Mouse (Mus musculus): Measurements from ENCODE around the gene Egr2. TPM values are rescaled to one million over a fixed set of nuclear protein-coding genes. Genes with fewer than 3 reads are reported as not detected.

The Egr2 gene
- total RNA-seq, 2 experiments from 2014 or later: 4.2 to 4.3 TPM

DNA sequence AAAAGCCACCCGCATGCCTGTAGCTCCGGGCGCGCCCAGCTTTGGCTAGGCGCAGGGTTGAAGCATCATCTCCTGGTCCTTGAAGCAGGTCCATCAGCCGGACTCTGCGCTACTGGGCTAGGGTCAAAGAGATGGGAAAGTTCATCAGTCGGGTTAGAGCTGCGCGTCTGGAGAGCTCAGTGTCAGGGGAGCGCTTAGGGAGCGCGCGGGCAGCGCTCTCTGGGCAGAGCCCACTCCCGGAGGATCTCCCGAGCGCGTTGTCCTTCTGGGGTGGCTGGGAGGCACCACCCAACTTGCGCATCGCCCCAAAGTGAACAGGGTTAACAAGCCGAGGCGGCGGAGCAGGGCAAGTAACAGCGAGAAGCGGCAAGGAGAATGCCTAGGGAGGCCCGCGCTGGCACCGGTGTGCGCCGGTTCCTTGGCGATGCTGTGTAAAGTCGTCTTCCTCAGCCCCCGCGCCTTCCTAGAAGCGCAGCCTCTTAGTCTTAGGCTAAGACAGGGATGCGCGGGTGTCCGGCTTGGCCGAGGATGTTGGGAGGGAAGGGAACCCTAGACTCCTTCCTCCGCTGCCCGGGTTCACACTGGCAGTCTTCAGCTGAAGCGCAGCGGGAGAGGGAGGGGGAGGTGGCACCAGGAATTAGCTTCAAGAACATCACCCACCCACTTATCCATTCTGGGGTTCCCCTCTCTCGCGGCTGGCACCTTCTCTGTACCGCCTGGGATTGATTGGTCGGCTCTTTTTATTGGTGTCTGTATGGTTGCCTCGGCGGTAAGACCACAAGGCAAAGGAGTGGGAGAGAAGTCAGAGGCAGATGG, 3.5 kb downstream of the Egr2 start:
- DNase-seq: peak; percentile 24

DNA sequence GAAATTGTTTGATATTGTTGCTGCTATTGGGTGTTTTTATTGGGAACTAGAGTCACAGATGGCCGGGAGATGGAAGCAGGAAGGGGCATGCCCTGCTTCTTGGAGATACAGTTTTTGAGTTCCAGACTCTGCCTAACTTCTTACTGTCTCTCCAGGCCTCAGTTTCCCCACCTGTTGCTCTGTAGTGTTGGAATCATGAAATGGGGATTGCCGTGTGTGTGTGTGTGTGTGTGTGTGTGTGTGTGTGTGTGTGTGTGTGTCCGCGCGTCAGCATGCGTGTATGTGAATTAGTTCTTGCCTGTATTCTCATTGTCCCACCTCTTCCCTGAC, 4.1 kb downstream of the Egr2 start:
- DNase-seq: no peak

DNA sequence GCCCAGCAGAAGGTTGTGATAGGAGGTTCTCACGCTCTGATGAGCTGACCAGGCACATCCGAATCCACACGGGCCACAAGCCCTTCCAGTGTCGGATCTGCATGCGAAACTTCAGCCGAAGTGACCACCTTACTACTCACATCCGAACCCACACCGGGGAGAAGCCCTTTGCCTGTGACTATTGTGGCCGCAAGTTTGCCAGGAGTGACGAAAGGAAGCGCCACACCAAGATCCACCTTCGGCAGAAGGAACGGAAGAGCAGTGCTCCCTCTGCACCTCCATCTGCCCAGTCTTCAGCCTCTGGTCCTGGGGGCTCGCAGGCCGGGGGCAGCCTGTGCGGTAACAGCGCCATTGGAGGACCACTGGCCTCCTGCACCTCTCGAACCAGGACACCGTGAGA, 5.3 kb downstream of the Egr2 start:
- DNase-seq: no peak

DNA sequence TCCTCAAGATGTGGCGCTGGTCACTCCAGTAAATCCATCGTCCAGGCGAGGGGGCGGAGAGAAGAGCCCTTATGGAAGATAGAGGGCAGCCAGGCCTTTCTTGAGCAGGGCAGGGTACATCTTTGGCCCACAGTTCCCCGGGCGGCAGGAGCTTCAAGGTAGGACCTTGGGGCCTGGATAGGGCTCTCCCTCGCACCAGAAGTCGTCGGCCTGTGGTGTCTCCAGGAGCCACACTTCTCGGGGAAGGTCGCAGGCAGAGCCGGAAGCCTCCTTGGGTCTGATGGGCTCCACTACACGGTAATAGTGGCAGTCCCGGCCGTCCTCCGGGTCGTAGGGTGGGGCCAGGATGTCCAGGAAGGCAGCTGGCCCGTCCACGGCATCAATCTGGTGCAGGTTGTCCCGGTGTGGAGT, 12.6 kb downstream of the Egr2 start:
- DNase-seq: peak; percentile 32

GRCm38 (mm10) chr10:67548261-67548854, 13.1 kb downstream of the Egr2 start:
- peak; percentile 62 for DNase-seq

- DNase-seq: peak; percentile 86
Observed at GRCm38 (mm10) chr10:67548877-67549731, 13.8 kb downstream of the Egr2 start, which contains the start of gene Ado. Ado (minus strand) TSS chr10:67548955.

- no peak for DNase-seq
Observed at GRCm38 (mm10) chr10:67558053-67558452, 22.8 kb downstream of the Egr2 start.

DNA sequence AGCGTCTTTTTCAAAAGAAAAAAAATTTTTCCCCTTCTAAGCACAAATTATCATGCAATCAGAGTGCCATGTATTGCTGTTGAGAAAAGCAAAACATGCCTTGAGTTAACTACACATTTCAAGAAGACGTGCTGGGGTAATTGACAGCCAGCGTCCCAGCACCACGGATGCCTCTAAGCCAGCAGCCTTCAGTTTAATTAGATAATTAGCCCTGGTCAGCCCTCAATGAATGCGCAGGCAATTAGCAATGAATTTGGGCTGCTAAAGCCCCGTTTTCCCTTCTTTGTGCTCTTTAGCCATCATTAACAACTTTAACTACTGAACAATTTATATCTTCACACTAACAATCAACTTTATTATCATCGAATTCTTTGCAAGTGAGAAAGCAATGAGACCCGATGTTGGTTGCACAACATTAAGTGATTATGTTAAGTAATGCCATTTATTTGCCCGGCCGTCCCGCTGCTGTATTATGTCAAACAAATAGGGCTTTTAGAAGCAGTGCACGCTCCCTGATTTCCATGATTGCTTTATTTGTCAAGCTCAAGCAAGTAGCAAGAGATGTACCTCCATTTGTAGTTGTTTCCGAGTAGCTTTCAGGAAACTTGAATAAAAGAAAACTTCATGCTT, 24.6 kb downstream of the Egr2 start:
- no peak for DNase-seq

- no peak for DNase-seq
Observed at GRCm38 (mm10) chr10:67561185-67561584, 25.9 kb downstream of the Egr2 start.

- DNase-seq: no peak
Observed at GRCm38 (mm10) chr10:67564509-67564908, 29.2 kb downstream of the Egr2 start.

- DNase-seq: no peak
Observed at GRCm38 (mm10) chr10:67566104-67566503, 30.8 kb downstream of the Egr2 start.

GRCm38 (mm10) chr10:67569539-67569938, 34.3 kb downstream of the Egr2 start:
- no peak for DNase-seq

DNA sequence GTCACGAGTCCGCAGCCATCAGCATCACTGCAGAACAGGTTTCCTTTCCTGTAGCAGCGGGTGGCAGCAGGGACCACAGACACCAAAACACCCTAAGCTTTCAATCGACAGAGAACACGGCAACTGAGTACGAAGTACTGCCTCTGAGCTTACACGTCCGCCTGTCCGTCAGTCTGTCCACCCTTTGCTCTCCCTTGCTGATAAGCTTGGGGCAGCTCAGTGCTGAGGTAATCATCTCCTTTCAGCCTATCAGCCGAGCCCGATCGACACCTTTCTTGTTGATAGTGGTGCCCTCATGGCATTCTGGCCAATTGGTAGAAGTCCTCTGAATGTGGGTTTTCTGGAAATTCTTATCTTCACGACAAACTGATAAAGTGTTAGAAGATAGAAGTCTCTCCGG, 36.2 kb downstream of the Egr2 start:
- DNase-seq: no peak

DNA sequence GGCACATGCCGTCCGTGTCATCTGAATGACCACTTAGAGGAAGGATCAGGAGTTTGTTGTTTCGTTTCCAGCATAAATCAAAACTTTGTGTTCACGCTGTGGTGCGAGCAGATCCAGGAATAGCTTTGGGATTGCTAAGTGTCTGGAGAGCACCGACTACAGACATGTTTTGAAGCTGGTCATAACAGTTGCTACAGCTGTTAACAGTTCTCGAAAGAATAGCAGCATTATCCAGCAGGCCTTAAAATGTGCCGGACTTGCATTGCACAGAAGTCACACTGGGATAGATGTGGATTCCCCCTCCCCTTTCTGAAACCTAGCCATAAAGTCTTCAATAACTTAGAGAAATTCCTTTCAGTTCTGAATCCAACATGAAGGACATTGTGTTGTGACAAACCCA, 38.0 kb downstream of the Egr2 start:
- no peak for DNase-seq

DNA sequence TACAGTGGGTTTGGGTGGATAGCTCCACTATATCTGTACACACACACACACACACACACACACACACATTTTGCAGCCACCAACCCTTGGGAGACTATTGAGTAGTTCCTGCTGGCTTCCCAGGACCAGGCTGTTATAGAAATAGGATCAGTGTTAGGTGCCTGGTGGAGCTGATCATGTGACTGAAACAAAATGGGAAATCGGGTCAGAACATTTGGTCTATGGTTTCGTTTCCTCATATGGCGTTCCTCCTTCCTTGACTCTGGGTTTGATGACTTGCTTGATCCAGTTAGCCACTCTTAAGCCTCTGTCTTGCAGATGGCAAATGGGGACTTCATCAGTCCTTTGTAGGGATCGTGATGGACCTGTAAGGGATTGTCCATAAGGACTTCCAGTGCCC, 44.6 kb downstream of the Egr2 start:
- no peak for DNase-seq

DNA sequence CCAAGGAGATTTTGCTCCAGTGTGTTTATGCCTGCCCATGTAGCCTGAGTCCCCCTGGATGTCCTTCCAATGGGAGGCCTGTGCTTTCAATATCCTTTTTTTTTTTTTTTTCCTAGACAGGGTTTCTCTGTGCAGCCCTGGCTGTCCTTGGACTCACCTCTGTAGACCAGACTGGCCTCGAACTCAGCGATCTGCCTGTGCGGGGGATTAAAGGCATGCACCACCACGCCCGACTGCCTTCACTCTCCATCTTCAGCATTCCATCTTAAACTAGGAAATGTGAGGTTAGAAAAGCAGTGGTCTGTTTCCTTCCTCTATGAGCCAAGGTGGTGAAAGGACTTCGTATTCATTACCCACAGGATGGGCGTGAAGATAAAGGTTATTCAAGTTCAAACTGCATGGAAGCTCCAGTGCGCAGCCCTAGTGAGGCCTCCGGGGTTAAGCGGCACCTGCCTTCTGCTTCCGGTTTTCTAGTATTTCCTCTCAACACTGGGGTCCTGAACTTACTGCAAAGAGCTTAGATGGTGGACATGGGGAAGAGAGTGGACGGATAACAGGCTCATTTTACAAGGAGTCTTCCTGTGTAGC, 46.5 kb downstream of the Egr2 start:
- DNase-seq: no peak

- no peak for DNase-seq
Observed at GRCm38 (mm10) chr10:67585873-67586610, 50.8 kb downstream of the Egr2 start.

Measured in gastrocnemius, postnatal 10 days (tissue).